Mouse (Mus musculus) layer of hippocampus, postnatal 14 days (tissue): ENCODE measurements at regions not wholly inside any gene's neighbourhood (a gene's known extent, or its start where the extent isn't known, plus 50 kb on each side); places are given as distances from the start of the nearest gene placed in this dataset.

Experiments
- DNase-seq, 2 experiments: peaks; one replicate each; pipeline ENCODE4 v3.0.0; 2021 to 2022; ENCODE audit warnings: low spot score in 2 of 2, mixed read lengths in 1 of 2

DNA sequence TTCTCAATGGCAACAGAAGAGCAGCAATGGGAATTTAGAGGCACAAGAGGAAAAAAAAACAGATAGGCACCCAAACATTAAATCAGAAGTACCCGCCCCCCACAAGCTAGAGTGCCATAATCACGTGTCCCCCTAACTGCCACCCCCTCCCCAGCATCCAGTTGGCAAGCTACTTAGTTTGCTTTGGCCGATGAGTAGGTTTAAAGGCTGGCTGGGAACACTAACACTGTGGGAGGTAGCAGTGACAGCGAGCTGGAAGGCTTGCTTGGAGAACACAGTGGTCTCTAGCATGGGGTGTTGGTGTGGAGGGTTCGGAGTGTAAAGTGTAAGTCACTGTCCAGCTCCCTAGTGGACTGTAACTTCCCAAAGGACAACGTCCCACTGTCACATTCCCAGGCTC, 463.1 kb downstream of the Bnc2 start:
- peak; percentile 16 to 60 for DNase-seq

- DNase-seq = no peak
These were observed 460.6 kb downstream of the Bnc2 start for GRCm38 (mm10) chr4:84214523-84214922.

DNA sequence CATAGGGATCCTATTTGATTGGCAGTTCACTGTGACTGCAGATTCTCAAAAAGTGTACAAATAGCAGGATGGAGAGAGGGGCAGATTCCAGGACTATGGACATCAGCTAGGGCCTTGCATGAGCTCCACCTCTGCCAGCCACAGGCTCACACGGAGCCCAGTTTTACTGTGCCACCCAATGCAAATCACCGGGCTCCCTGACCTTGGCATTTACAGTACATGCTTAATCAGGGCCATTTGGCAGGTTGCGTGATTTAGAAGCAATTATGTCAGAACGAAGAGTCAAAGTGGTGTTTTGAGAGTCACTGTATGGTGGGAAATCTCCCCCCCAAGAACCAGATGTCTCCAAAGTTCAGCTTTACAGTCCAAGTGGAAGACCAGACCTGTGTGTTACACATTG, 456.1 kb downstream of the Bnc2 start:
- no peak for DNase-seq

DNA sequence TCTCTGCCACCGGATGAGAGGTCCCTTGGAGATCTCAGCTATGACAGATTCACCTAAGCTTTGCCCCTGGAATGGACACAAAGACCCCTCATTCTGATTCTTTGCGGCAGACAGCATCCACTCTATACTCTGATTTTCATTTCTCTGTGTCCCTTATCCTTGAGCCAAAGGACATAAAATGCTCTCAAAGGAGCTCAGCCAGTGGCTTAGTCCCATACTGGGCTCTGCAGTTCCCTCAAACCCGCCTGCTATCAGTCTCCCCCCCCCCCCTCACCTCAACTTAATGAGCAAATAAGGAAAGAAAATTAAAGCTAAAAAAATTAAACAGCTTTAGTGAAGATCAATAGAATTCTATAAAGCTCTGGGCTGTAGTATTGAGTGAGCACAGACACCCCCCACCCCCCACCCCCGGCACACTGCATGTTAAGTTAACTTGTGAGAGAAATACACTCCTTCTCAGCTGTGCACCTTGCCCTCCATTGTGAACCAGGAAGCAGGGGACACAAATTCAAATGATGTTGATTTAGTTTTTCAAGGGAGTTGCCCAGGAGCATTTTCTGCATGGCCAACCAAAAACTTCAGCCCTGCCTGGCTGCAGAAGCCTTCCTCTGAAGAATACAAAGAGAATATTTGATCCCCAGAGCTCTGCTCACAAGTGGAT, 452.9 kb downstream of the Bnc2 start:
- DNase-seq = no peak

GRCm38 (mm10) chr4:84222805-84223335, 452.2 kb downstream of the Bnc2 start:
- peak; percentile 37 to 51 for DNase-seq

DNA sequence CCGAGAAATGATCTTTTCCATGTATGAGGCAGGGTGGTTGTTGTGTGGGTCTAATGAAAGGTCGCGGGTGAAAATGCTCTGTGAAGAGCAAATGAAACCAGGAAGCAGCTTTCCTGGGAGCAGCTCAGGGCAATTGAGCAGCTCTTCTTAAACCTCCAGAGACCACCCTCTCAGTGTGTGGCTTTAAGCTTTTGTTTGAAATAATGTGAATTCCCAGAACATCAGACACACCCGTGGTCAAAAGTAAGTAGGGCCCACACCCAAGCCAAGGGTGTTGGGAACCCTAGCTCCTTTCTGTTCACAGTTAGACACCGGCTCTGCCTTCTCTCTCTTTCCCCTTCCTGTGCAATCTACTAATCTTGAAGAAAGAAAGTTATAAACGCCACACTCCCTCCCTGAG, 450.5 kb downstream of the Bnc2 start:
- DNase-seq = no peak
